Mouse (Mus musculus) forebrain, postnatal 0 days (tissue): Measurements from ENCODE around the gene Pde4d. TPM values are rescaled to one million over a fixed set of nuclear protein-coding genes. Genes with fewer than 3 reads are reported as not detected.

Source experiments
- ATAC-seq: fragments of 200-750 bp; cut with Nextera tagmentation; 2 replicates; pipeline ENCODE4 v1.8.0; 2017; ENCODE audit warnings: mild to moderate bottlenecking, moderate library complexity
- DNase-seq: peaks from one replicate; pipeline ENCODE4 v3.0.0-alpha.2; 2015
- H3K27ac ChIP-seq: fragments of 300-500 bp; sonication (generic); 2 replicates; pipeline ENCODE4 v1.5.1; 2014; ENCODE audit warnings: low read depth, mild to moderate bottlenecking, antibody characterized with exemption, low read length, moderate library complexity, mixed read lengths
- H3K27me3 ChIP-seq: fragments of 300-500 bp; sonication (generic); 2 replicates; pipeline ENCODE4 v1.6.1; 2014; ENCODE audit warnings: mild to moderate bottlenecking, low read length, mixed read lengths; ENCODE audit not compliant: insufficient read depth
- H3K36me3 ChIP-seq: fragments of 300-500 bp; sonication (generic); 2 replicates; pipeline ENCODE4 v1.6.1; 2014; ENCODE audit warnings: mild to moderate bottlenecking, moderate library complexity; ENCODE audit not compliant: insufficient read depth
- H3K4me1 ChIP-seq: fragments of 300-500 bp; sonication (generic); 2 replicates; pipeline ENCODE4 v1.6.1; 2014; ENCODE audit warnings: antibody characterized with exemption; ENCODE audit not compliant: insufficient read depth
- H3K4me2 ChIP-seq: fragments of 300-500 bp; sonication (generic); 2 replicates; pipeline ENCODE4 v1.6.1; 2014; ENCODE audit warnings: low read depth, mild to moderate bottlenecking, moderate library complexity
- H3K4me3 ChIP-seq: fragments of 300-500 bp; sonication (generic); 2 replicates; pipeline ENCODE4 v1.5.1; 2014; ENCODE audit warnings: low read depth, low read length, mixed read lengths
- H3K9ac ChIP-seq: fragments of 300-500 bp; sonication (generic); 2 replicates; pipeline ENCODE4 v1.6.1; 2014; ENCODE audit warnings: mild to moderate bottlenecking
- H3K9me3 ChIP-seq: fragments of 300-500 bp; sonication (generic); 2 replicates; pipeline ENCODE4 v1.6.1; 2016; ENCODE audit warnings: low read length
- CTCF ChIP-seq: sonication (generic); IDR thresholded peaks from 2 replicates; pipeline ENCODE4 v1.5.1; 2016; ENCODE audit warnings: antibody characterized with exemption, control low read depth, low read depth
- WGBS: fragments of 180-500 bp; shearing (Covaris S2); extraction: QIAGEN DNeasy Blood & Tissue Kit; methylation state at CpG from one replicate; pipeline ENCODE4 v1.1.7; 2014; 5-methylcytosine and 5-hydroxymethylcytosine counted together
- polyA plus RNA-seq: library from polyadenylated mRNA; unstranded; fragments of >200 nt; fragmentation: Nextera tagmentation; extraction: Ambion mirVana; gene quantifications from 2 replicates; pipeline ENCODE4 v1.2.1, GENCODE M21; 2015
- total RNA-seq: library from RNA; depleted of rRNA; stranded (reverse); fragments of >200 nt; gene quantifications from 2 replicates; pipeline ENCODE4 v1.2.3, GENCODE M21; 2014

The Pde4d gene
- total and polyA plus RNA-seq, 2 experiments from 2014 or later, result 13.2 to 78.8 TPM

- no peak for ATAC-seq
- H3K27me3 ChIP-seq, result no peaks in the 10 kb centered on the region
- H3K4me1 ChIP-seq, result no peaks in the 10 kb centered on the region
- TF ChIP-seq CTCF, result no peak
- H3K9ac ChIP-seq, result no peak overlapping the region
- WGBS, result 47% methylated on average over 6 of the region's 6 CpGs
- DNase-seq, result no peak
- H3K4me2 ChIP-seq, result no peak overlapping the region
- no peak overlapping the region for H3K4me3 ChIP-seq
- no peaks in the 10 kb centered on the region for H3K36me3 ChIP-seq
- no peak overlapping the region for H3K27ac ChIP-seq
- H3K9me3 ChIP-seq, result no peaks in the 10 kb centered on the region
Observed at GRCm38 (mm10) chr13:109181363-109181762, 731.6 kb downstream of the Pde4d start.

- ATAC-seq, result no peak
Observed at GRCm38 (mm10) chr13:109190652-109191051, 740.9 kb downstream of the Pde4d start.

GRCm38 (mm10) chr13:109191176-109191575, 741.4 kb downstream of the Pde4d start:
- H3K9me3 ChIP-seq, result no peaks in the 10 kb centered on the region
- H3K4me1 ChIP-seq, result no peaks in the 10 kb centered on the region
- H3K4me2 ChIP-seq, result no peak overlapping the region
- H3K27ac ChIP-seq, result no peak overlapping the region
- H3K27me3 ChIP-seq, result no peaks in the 10 kb centered on the region
- DNase-seq (no peak), ATAC-seq (no peak)
- H3K4me3 ChIP-seq, result no peak overlapping the region
- H3K9ac ChIP-seq, result no peak overlapping the region
- no peaks in the 10 kb centered on the region for H3K36me3 ChIP-seq
- WGBS, result 84% methylated on average over 4 of the region's 4 CpGs
- no peak for TF ChIP-seq CTCF

More at GRCm38 (mm10) chr13:109190652-109191051, 740.9 kb downstream of the Pde4d start:
- Histone ChIP-seq H3K9ac (no peak overlapping the region), H3K27me3 (no peaks in the 10 kb centered on the region), H3K4me3 (no peak overlapping the region), H3K4me1 (no peaks in the 10 kb centered on the region), H3K27ac (no peak overlapping the region), H3K36me3 (no peaks in the 10 kb centered on the region), H3K4me2 (no peak overlapping the region), H3K9me3 (no peaks in the 10 kb centered on the region)
- no peak for TF ChIP-seq CTCF
- WGBS, result 76% methylated on average over 4 of the region's 4 CpGs
- DNase-seq, result no peak

DNA sequence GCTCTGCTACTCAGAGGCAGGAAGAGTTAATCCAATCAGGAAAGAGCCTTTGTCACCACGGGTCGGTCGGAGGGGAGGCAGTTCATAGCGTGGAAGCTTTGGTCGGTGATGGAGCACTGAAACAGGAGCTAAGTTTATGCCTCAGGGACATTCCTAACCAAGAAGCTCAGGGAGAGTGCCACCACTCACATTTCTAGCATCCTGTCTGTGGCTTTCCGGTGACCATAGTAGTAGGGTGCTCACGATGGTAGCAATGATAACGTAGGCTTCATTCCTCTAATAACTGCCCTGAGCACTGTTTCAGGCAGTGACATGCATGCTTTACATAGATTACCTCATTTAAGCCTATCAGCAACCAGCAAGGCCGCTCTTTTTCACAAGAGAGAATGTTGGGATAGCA, 755.8 kb downstream of the Pde4d start:
- Histone ChIP-seq H3K4me3 (no peak overlapping the region), H3K9ac (no peak overlapping the region), H3K27me3 (no peaks in the 10 kb centered on the region), H3K9me3 (no peaks in the 10 kb centered on the region), H3K27ac (no peak overlapping the region), H3K36me3 (no peaks in the 10 kb centered on the region), H3K4me1 (no peaks in the 10 kb centered on the region), H3K4me2 (no peak overlapping the region)
- 41% methylated on average over 9 of the region's 9 CpGs for WGBS
- no peak for TF ChIP-seq CTCF
- no peak for ATAC-seq
- no peak for DNase-seq

- Histone ChIP-seq H3K9ac (no peak overlapping the region), H3K4me3 (no peak overlapping the region), H3K4me2 (no peak overlapping the region), H3K36me3 (no peaks in the 10 kb centered on the region), H3K4me1 (no peaks in the 10 kb centered on the region), H3K9me3 (no peaks in the 10 kb centered on the region), H3K27me3 (no peaks in the 10 kb centered on the region; the same call in 1 of the 2 replicates), H3K27ac (no peak overlapping the region)
- WGBS, result 93% methylated on average over 16 of the region's 16 CpGs
- no peak for TF ChIP-seq CTCF
- ATAC-seq (no peak), DNase-seq (no peak)
Observed at GRCm38 (mm10) chr13:109208607-109209006, 758.9 kb downstream of the Pde4d start.

GRCm38 (mm10) chr13:109209413-109209812, 759.7 kb downstream of the Pde4d start:
- WGBS, result 79% methylated on average over 6 of the region's 6 CpGs
- Histone ChIP-seq H3K4me2 (no peak overlapping the region), H3K27ac (no peak overlapping the region), H3K4me3 (no peak overlapping the region), H3K36me3 (no peaks in the 10 kb centered on the region), H3K27me3 (no peaks in the 10 kb centered on the region; the same call in 1 of the 2 replicates), H3K9me3 (no peaks in the 10 kb centered on the region), H3K4me1 (no peaks in the 10 kb centered on the region), H3K9ac (no peak overlapping the region)
- DNase-seq (no peak), ATAC-seq (no peak)
- no peak for TF ChIP-seq CTCF

DNA sequence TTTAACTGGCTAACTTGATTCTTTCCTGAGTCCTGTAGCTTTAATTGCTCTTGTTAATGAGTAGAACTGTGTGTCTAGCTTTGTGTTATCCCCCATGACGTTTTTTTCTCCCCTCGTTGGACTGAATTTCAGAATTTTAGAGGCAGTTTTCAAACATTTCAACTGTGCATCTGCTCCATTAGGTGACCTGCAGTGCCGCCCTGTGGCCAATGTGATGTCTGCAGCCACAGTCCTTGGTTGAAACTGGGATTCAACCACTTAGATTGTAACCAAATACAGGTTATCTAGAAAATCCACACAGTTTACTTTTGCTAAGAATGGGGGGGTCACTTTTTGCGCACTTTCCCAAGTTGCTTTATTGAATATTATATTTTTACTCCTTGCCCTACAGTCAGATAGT, 760.7 kb downstream of the Pde4d start:
- Histone ChIP-seq H3K4me3 (no peak overlapping the region), H3K4me1 (no peaks in the 10 kb centered on the region), H3K9me3 (no peaks in the 10 kb centered on the region), H3K27ac (no peak overlapping the region), H3K9ac (no peak overlapping the region), H3K4me2 (no peak overlapping the region), H3K36me3 (no peaks in the 10 kb centered on the region), H3K27me3 (no peaks in the 10 kb centered on the region; the same call in 1 of the 2 replicates)
- ATAC-seq, result peak; percentile 52
- peak; percentile 95 for TF ChIP-seq CTCF
- peak; percentile 91 for DNase-seq
- WGBS, result 4% methylated on average over 4 of the region's 4 CpGs
